Mouse (Mus musculus) CH12.LX (cell line): Measurements from ENCODE around the gene Ppm1n. TPM values are rescaled to one million over a fixed set of nuclear protein-coding genes. Genes with fewer than 3 reads are reported as not detected.

Experiments
- DNase-seq: peaks from one replicate; pipeline ENCODE4 v3.0.0-alpha.2; 2013; ENCODE audit errors: extremely low read depth
- H3K27ac ChIP-seq: 2 replicates; pipeline ENCODE4 v1.5.1; 2012; ENCODE audit warnings: low read depth, mild to moderate bottlenecking, control low read depth, moderate library complexity; ENCODE audit not compliant: insufficient read depth
- H3K27me3 ChIP-seq: replicated peaks from 2 replicates; pipeline ENCODE3; 2012; ENCODE audit warnings: inconsistent platforms
- H3K36me3 ChIP-seq, 2 experiments: replicated peaks in 1 of 2; 2 replicates each; pipeline versions ENCODE3 to v1.6.1; 2012; ENCODE audit warnings: inconsistent platforms in 1 of 2, low read length in 1 of 2, mild to moderate bottlenecking in 1 of 2, mixed read lengths in 1 of 2, moderate library complexity in 1 of 2; ENCODE audit not compliant: control insufficient read depth in 1 of 2, insufficient read depth in 1 of 2
- H3K4me1 ChIP-seq, 2 experiments: 2 replicates each; pipeline ENCODE4 v1.6.1; 2012; ENCODE audit warnings: inconsistent platforms in 1 of 2, moderate library complexity in 1 of 2; ENCODE audit not compliant: insufficient read depth in 2 of 2, control insufficient read depth in 1 of 2
- H3K4me2 ChIP-seq: 2 replicates; pipeline ENCODE4 v1.6.1; 2012; ENCODE audit warnings: low read depth, mild to moderate bottlenecking, control low read depth; ENCODE audit not compliant: poor library complexity, insufficient read depth, severe bottlenecking
- H3K4me3 ChIP-seq, 3 experiments: fragments of 150-350 bp in 1 of 3; sonication (generic) in 1 of 3; replicated peaks in 1 of 3; 2 replicates each; pipeline versions ENCODE3 to v1.5.1; 2011 to 2012; ENCODE audit warnings: low read depth in 2 of 3, low read length in 2 of 3, mild to moderate bottlenecking in 2 of 3, moderate library complexity in 2 of 3, control low read depth in 1 of 3, improper control_type of control experiment in 1 of 3, inconsistent platforms in 1 of 3, mixed read lengths in 1 of 3; ENCODE audit not compliant: poor library complexity in 1 of 3
- H3K79me2 ChIP-seq: replicated peaks from 2 replicates; pipeline ENCODE4 v1.6.1; 2012; ENCODE audit warnings: mild to moderate bottlenecking, moderate library complexity; ENCODE audit not compliant: control insufficient read depth, poor library complexity, insufficient read depth, severe bottlenecking; ENCODE audit errors: extremely low read depth
- H3K9ac ChIP-seq: 2 replicates; pipeline ENCODE4 v1.6.1; 2012; ENCODE audit warnings: low read depth, mild to moderate bottlenecking, control low read depth, moderate library complexity; ENCODE audit not compliant: insufficient read depth
- H3K9me3 ChIP-seq: replicated peaks from 2 replicates; pipeline ENCODE3; 2012; ENCODE audit warnings: low read length, inconsistent platforms, mixed read lengths
- CHD1 ChIP-seq: IDR thresholded peaks from 2 replicates; pipeline ENCODE4 v1.6.1; 2012; ENCODE audit warnings: low read depth, low read length, improper control_type of control experiment, inconsistent platforms
- CHD2 ChIP-seq: IDR thresholded peaks from 2 replicates; pipeline ENCODE4 v1.6.1; 2011; ENCODE audit warnings: low read length, improper control_type of control experiment
- E2F4 ChIP-seq: IDR thresholded peaks from 2 replicates; pipeline ENCODE4 v1.6.1; 2011; ENCODE audit warnings: low read depth, low read length, improper control_type of control experiment; ENCODE audit not compliant: insufficient replicate concordance
- ELF1 ChIP-seq: IDR thresholded peaks from 2 replicates; pipeline ENCODE4 v1.6.1; 2014; ENCODE audit warnings: low read depth, mild to moderate bottlenecking, inconsistent platforms, low read length, improper control_type of control experiment
- ETS1 ChIP-seq: conservative IDR thresholded peaks from 2 replicates; pipeline ENCODE4 v1.6.1; 2012; ENCODE audit warnings: low read depth, mild to moderate bottlenecking, inconsistent platforms, low read length, improper control_type of control experiment, moderate library complexity
- HCFC1 ChIP-seq: IDR thresholded peaks from 2 replicates; pipeline ENCODE4 v1.6.1; 2012; ENCODE audit warnings: low read depth, mild to moderate bottlenecking, inconsistent platforms, low read length, improper control_type of control experiment
- IRF4 ChIP-seq: IDR thresholded peaks from 2 replicates; pipeline ENCODE4 v1.6.1; 2014; ENCODE audit warnings: low read depth, mild to moderate bottlenecking, inconsistent platforms, low read length, improper control_type of control experiment
- KAT2A ChIP-seq: IDR thresholded peaks from 2 replicates; pipeline ENCODE4 v1.6.1; 2012; ENCODE audit warnings: low read length, improper control_type of control experiment, inconsistent platforms; ENCODE audit not compliant: insufficient replicate concordance
- MAFK ChIP-seq: IDR thresholded peaks from 2 replicates; pipeline ENCODE4 v1.6.1; 2011; ENCODE audit warnings: low read length, improper control_type of control experiment; ENCODE audit not compliant: insufficient replicate concordance
- MAZ ChIP-seq: IDR thresholded peaks from 2 replicates; pipeline ENCODE4 v1.6.1; 2012; ENCODE audit warnings: low read depth, mild to moderate bottlenecking, inconsistent platforms, low read length, improper control_type of control experiment, moderate library complexity
- MYC ChIP-seq: IDR thresholded peaks from 2 replicates; pipeline ENCODE4 v1.6.1; 2011; ENCODE audit warnings: low read depth, mild to moderate bottlenecking, improper control_type of control experiment, low read length
- TCF12 ChIP-seq: IDR thresholded peaks from 2 replicates; pipeline ENCODE4 v1.6.1; 2014; ENCODE audit warnings: low read depth, mild to moderate bottlenecking, inconsistent platforms, low read length, improper control_type of control experiment
- ZC3H11A ChIP-seq: IDR thresholded peaks from 2 replicates; pipeline ENCODE4 v1.6.1; 2012; ENCODE audit warnings: low read depth, mild to moderate bottlenecking, inconsistent platforms, low read length, improper control_type of control experiment
- ZKSCAN1 ChIP-seq: IDR thresholded peaks from 2 replicates; pipeline ENCODE4 v1.6.1; 2012; ENCODE audit warnings: low read depth, inconsistent platforms, low read length, improper control_type of control experiment, borderline replicate concordance
- ZMIZ1 ChIP-seq: IDR thresholded peaks from 2 replicates; pipeline ENCODE4 v1.6.1; 2012; ENCODE audit warnings: low read depth, mild to moderate bottlenecking, inconsistent platforms, low read length, improper control_type of control experiment
- dilution Hi-C: fragments of 300-500 bp; cut with MboI; formaldehyde crosslinking; loops from 2 replicates; pipeline ENCODE4 v1.14.3; 2020; ENCODE audit warnings: low sequenced_read_pairs; ENCODE audit not compliant: extremely low pct_unique_long_range_greater_than_20kb, extremely low pct_ligation_motif_present
- in situ Hi-C: fragments of 300-500 bp; cut with MboI; formaldehyde crosslinking; loops from 3 replicates; pipeline ENCODE4 v1.14.3; 2019; ENCODE audit warnings: low sequenced_read_pairs, low pct_ligation_motif_present, low pct_unique_long_range_greater_than_20kb, mixed read lengths
- polyA plus RNA-seq: library from polyadenylated mRNA; unstranded; fragments of >175 nt; gene quantifications from 2 replicates; pipeline ENCODE4 v1.2.1, GENCODE M21; 2012; ENCODE audit warnings: low read depth; ENCODE audit not compliant: insufficient read length
- total RNA-seq, 2 experiments: library from RNA; depleted of rRNA; stranded (reverse); fragments of 300-350 nt in 1 of 2; fragments of >200 nt in 1 of 2; gene quantifications; 2 replicates each; pipeline ENCODE4 v1.2.3; 2012 to 2014

The Ppm1n gene
- total and polyA plus RNA-seq, 3 experiments = not detected

DNA sequence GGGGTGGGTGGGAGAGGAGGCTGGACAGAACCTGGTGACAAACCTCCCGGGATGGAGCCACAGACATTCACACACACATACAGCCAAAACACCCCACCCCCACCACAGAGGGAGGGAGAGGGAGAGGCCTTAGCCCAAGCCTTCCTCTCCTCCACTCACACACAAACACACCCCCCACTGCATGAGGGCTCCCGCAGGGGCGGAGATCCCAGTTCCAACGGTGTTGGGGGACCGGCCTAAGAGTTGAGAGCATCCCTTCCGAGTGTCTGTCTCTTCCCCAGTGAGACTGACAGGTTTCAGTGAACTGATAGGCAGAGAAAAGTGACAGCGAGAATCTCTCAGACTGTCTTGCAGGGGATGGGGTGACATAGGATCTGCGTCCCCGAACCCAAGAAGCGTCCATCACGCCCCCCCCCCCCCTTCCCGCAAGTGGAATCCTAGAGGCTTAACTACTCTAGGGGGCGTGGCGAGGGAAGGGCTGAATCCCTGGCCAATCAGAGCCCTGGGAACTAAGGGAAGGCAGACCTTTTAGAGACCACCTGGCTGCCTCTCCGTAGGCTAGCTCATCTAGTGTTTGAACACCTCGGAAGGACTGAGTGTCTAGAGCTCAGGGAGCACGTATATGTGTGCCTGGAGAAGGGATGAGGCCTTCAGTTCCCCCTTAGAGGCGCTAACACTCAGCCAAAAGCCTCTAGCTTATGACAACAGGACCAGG is 28.0 kb upstream of the Ppm1n start:
- no peak for TF ChIP-seq CHD2
- H3K36me3 ChIP-seq = no peaks in the 10 kb centered on the region
- dilution Hi-C loops (no loop called here), in situ Hi-C loops (loop anchor here (5.0 kb wide), 1 partner anchor 34 kb away; the partner anchor contains the start of gene Ercc1)
- H3K9me3 ChIP-seq = peaks cover 8% of the 10 kb centered on the region
- H3K9ac ChIP-seq = peak overlapping the region; percentile 74
- peak; percentile 71 for DNase-seq
- H3K27ac ChIP-seq = 0 out of 2 replicates have a peak overlapping the region, but pooled peaks have one; percentile 13
- peak overlapping the region; percentile 83 for H3K4me2 ChIP-seq
- H3K4me1 ChIP-seq = peaks cover 0 to 25% of the 10 kb centered on the region in 2 experiments; a peak in 2 of 4 replicates
- no peaks in the 10 kb centered on the region for H3K79me2 ChIP-seq
- H3K27me3 ChIP-seq = peaks cover 72% of the 10 kb centered on the region
- H3K4me3 ChIP-seq = peak overlapping the region; percentile 55 to 77 (median 70)

DNA sequence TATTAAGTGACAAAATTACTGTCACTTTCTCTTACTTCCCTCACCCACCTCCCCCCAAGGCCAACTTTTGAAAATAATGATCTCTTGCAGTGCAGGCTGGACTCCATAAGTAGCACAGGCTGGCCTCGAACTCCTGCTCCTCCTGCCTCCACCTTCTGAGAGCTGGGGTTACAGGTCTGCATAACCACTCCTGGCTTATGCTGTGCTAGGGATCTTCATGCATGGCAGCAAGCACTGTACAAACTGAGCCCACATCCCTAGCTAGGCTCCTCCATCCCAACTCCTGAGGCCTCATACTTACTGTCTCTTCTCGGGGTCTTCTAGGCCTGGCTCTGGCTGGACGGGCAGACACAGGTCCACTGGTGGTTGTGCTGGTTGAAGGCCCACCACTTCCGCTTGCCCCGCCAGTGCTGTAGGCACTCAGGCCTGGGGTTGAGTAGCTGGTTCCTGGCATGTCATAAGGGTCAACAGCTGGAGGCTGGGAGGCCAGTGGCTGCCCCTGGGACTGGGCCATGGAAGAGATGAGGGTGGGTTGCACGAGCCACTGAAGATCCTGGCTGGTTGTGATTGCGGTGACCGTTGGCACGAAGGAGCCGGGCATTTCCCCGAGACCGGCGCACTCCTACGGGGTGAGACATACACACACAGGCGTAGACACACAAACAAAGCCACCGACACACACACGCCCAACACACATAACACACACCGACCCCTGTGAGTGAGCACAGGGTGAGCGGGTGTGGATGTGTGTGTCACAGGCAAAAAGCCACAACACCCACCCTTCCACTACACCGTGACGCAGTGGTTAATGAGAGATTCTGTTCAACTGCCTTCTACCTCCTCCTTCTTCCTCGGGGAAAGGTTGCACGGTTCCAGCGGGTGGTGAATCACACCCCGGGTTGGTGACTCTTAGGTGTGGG is 27.2 kb upstream of the Ppm1n start:
- Histone ChIP-seq H3K4me3 (no peak overlapping the region), H3K9ac (no peak overlapping the region), H3K27me3 (peaks cover 73% of the 10 kb centered on the region), H3K4me2 (0 out of 2 replicates have a peak overlapping the region, but pooled peaks have one; percentile 83), H3K4me1 (peaks cover 0 to 26% of the 10 kb centered on the region in 2 experiments; a peak in 2 of 4 replicates), H3K79me2 (no peaks in the 10 kb centered on the region), H3K36me3 (no peaks in the 10 kb centered on the region), H3K9me3 (peaks cover 4% of the 10 kb centered on the region), H3K27ac (no peak overlapping the region)
- dilution Hi-C loops (no loop called here), in situ Hi-C loops (loop anchor here (5.0 kb wide), 1 partner anchor 35 kb away; the partner anchor contains the start of gene Ercc1)
- DNase-seq = no peak
- no peak for TF ChIP-seq CHD2
- TF ChIP-seq ZKSCAN1 = no peak
- TF ChIP-seq KAT2A = no peak
- no peak for TF ChIP-seq HCFC1
- TF ChIP-seq TCF12 = no peak
- TF ChIP-seq CHD1 = no peak
- TF ChIP-seq ELF1 = no peak
- no peak for TF ChIP-seq ETS1
- no peak for TF ChIP-seq ZC3H11A
- TF ChIP-seq MAZ = no peak
- no peak for TF ChIP-seq E2F4
- no peak for TF ChIP-seq IRF4
- TF ChIP-seq ZMIZ1 = no peak
- TF ChIP-seq MYC = no peak
- TF ChIP-seq MAFK = no peak
